Mouse (Mus musculus): ENCODE measurements around the gene Rbpj. TPM values are rescaled to one million over a fixed set of nuclear protein-coding genes. Genes with fewer than 3 reads are reported as not detected.

Rbpj gene
- polyA plus RNA-seq, 1 experiment from 2014 or later = 7.1 TPM

- Histone ChIP-seq H3K9ac (no peak overlapping the region), H3K9me3 (replicated peaks) (no peaks in the 10 kb centered on the region), H3K27ac (replicated peaks) (no peak overlapping the region), H3K4me2 (no peak overlapping the region), H3K27me3 (no peaks in the 10 kb centered on the region), H3K4me1 (replicated peaks) (peaks cover 4% of the 10 kb centered on the region), H3K4me3 (replicated peaks) (no peak overlapping the region), H3K36me3 (replicated peaks) (no peaks in the 10 kb centered on the region)
- no peak for ATAC-seq (ENCODE audit: insufficient read depth)
These were observed 132.6 kb downstream of the Rbpj start for GRCm38 (mm10) chr5:53598510-53598909.

GRCm38 (mm10) chr5:53599116-53599515 lies 133.2 kb downstream of the Rbpj start:
- 44% methylated on average over 1 of the region's 1 CpGs for WGBS (ENCODE audit: insufficient replicate concordance)
- peaks cover 2% of the 10 kb centered on the region for H3K4me1 ChIP-seq (replicated peaks)
- ATAC-seq (ENCODE audit: insufficient read depth) = no peak
- H3K36me3 ChIP-seq (replicated peaks) = no peaks in the 10 kb centered on the region
- H3K4me2 ChIP-seq = no peak overlapping the region
- H3K27me3 ChIP-seq = no peaks in the 10 kb centered on the region
- no peak overlapping the region for H3K4me3 ChIP-seq (replicated peaks)
- no peak overlapping the region for H3K27ac ChIP-seq (replicated peaks)
- H3K9me3 ChIP-seq (replicated peaks) = no peaks in the 10 kb centered on the region
- H3K9ac ChIP-seq = no peak overlapping the region

DNA sequence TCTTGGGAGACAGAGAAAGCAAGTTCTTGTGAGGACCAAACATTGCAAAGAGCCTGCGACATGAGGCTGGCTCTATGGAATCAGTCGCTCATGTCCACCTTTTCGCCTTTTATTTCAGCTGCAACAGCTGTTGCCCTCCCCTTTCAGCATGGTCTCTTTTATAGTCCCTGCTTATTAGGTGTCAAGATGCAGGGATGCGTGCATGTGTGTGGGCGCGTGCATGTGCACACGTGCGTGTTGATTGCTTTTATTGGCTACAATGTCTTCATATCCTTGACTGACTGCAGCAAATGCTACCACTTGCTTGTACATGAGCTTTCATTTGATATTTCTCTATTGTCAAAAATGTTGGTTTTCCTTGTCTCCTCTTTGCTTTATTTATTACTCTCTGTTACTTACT lies 136.2 kb downstream of the Rbpj start:
- Histone ChIP-seq H3K9me3 (replicated peaks) (no peaks in the 10 kb centered on the region), H3K36me3 (replicated peaks) (no peaks in the 10 kb centered on the region), H3K4me2 (no peak overlapping the region), H3K27ac (replicated peaks) (no peak overlapping the region), H3K4me3 (replicated peaks) (no peak overlapping the region), H3K9ac (no peak overlapping the region), H3K4me1 (replicated peaks) (peaks cover 10% of the 10 kb centered on the region), H3K27me3 (no peaks in the 10 kb centered on the region)
- ATAC-seq (ENCODE audit: insufficient read depth) = no peak
- 91% methylated on average over 8 of the region's 8 CpGs for WGBS (ENCODE audit: insufficient replicate concordance)

DNA sequence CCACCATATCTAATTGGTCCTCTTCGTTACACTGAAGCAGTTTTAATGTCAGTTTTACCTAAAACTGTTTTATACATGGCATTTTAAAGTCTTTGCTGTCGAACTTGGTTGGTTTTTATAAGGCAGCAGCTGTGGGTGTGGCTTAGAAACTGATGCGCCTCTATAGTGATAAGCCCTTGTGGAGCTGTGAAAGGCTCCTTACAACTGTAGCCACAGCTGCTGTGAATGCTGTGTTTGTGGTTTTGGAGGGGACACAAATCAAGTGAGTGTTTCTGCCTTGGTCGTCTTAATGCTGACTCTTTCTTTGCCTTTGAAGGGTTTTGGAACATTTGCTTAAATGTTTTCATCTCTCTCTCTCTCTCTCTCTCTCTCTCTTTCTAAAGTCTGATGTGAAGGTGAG lies 139.5 kb downstream of the Rbpj start:
- H3K27me3 ChIP-seq = no peaks in the 10 kb centered on the region
- peaks cover 10% of the 10 kb centered on the region for H3K4me1 ChIP-seq (replicated peaks)
- H3K4me2 ChIP-seq = no peak overlapping the region
- H3K9ac ChIP-seq = no peak overlapping the region
- ATAC-seq (ENCODE audit: insufficient read depth) = no peak
- H3K4me3 ChIP-seq (replicated peaks) = no peak overlapping the region
- 18% methylated on average over 4 of the region's 4 CpGs for WGBS (ENCODE audit: insufficient replicate concordance)
- H3K9me3 ChIP-seq (replicated peaks) = no peaks in the 10 kb centered on the region
- H3K27ac ChIP-seq (replicated peaks) = no peak overlapping the region
- no peaks in the 10 kb centered on the region for H3K36me3 ChIP-seq (replicated peaks)

- Histone ChIP-seq H3K27ac (replicated peaks) (no peak overlapping the region), H3K9me3 (replicated peaks) (no peaks in the 10 kb centered on the region), H3K27me3 (no peaks in the 10 kb centered on the region), H3K9ac (no peak overlapping the region), H3K36me3 (replicated peaks) (no peaks in the 10 kb centered on the region), H3K4me2 (no peak overlapping the region), H3K4me3 (replicated peaks) (no peak overlapping the region), H3K4me1 (replicated peaks) (peaks cover 10% of the 10 kb centered on the region)
- no peak for ATAC-seq (ENCODE audit: insufficient read depth)
- WGBS (ENCODE audit: insufficient replicate concordance) = 62% methylated on average over 9 of the region's 9 CpGs
These were observed 141.5 kb downstream of the Rbpj start for GRCm38 (mm10) chr5:53607230-53607996.

GRCm38 (mm10) chr5:53618844-53619243 lies 152.9 kb downstream of the Rbpj start:
- Histone ChIP-seq H3K4me1 (replicated peaks) (no peaks in the 10 kb centered on the region), H3K9ac (no peak overlapping the region), H3K36me3 (replicated peaks) (no peaks in the 10 kb centered on the region), H3K27me3 (no peaks in the 10 kb centered on the region), H3K4me2 (no peak overlapping the region), H3K9me3 (replicated peaks) (no peaks in the 10 kb centered on the region), H3K4me3 (replicated peaks) (no peak overlapping the region), H3K27ac (replicated peaks) (no peak overlapping the region)
- 68% methylated on average over 1 of the region's 1 CpGs for WGBS (ENCODE audit: insufficient replicate concordance)
- ATAC-seq (ENCODE audit: insufficient read depth) = no peak

DNA sequence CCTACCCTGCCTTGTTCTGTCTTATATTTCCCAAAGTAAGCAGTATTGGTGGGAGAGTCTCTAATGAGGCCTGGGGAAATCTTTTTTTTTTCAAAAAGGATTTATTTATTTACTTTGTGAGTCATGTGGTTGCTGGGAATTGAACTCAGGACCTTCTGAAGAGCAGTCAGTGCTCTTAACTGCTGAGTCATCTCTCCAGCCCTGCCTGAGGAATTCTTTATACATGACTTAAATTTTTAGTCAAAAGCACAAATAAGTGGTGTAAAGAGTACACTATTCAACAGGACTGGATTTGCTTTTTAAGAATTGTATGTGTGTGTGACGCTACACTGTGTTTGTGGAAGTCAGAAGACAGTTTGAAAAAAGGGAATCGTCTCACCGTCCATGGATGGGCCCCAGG lies 166.1 kb downstream of the Rbpj start:
- H3K9me3 ChIP-seq (replicated peaks) = no peaks in the 10 kb centered on the region
- H3K9ac ChIP-seq = no peak overlapping the region
- no peaks in the 10 kb centered on the region for H3K27me3 ChIP-seq
- peaks cover 4% of the 10 kb centered on the region for H3K4me1 ChIP-seq (replicated peaks)
- H3K4me3 ChIP-seq (replicated peaks) = no peak overlapping the region
- no peak for ATAC-seq (ENCODE audit: insufficient read depth)
- 72% methylated on average over 3 of the region's 3 CpGs for WGBS (ENCODE audit: insufficient replicate concordance)
- H3K36me3 ChIP-seq (replicated peaks) = no peaks in the 10 kb centered on the region
- H3K27ac ChIP-seq (replicated peaks) = no peak overlapping the region
- H3K4me2 ChIP-seq = no peak overlapping the region

DNA sequence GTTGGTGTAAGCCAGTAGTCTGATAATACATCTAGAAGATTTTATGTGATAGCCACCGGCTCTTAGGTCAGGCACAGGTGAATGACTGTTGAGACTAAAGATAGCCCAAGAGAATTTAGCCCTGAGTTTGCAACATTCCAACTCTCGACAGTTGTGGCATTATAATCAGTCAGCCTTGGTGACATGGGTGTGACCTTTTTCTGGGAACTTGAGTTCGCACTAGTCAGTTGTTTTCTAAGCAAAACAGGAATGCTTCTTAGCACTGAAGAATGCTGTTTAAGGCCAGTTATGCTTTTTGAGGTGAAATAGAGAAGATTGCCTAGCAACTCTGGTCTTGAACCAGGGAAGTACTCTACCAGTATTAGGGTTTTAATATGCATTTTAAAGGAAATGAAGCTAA lies 170.8 kb downstream of the Rbpj start:
- Histone ChIP-seq H3K4me1 (replicated peaks) (peaks cover 9% of the 10 kb centered on the region), H3K4me3 (replicated peaks) (no peak overlapping the region), H3K36me3 (replicated peaks) (no peaks in the 10 kb centered on the region), H3K4me2 (no peak overlapping the region), H3K9me3 (replicated peaks) (no peaks in the 10 kb centered on the region), H3K27me3 (no peaks in the 10 kb centered on the region), H3K9ac (no peak overlapping the region), H3K27ac (replicated peaks) (no peak overlapping the region; the same call in 1 of the 2 replicates)
- 16% methylated on average over 3 of the region's 3 CpGs for WGBS (ENCODE audit: insufficient replicate concordance)
- ATAC-seq (ENCODE audit: insufficient read depth) = no peak

DNA sequence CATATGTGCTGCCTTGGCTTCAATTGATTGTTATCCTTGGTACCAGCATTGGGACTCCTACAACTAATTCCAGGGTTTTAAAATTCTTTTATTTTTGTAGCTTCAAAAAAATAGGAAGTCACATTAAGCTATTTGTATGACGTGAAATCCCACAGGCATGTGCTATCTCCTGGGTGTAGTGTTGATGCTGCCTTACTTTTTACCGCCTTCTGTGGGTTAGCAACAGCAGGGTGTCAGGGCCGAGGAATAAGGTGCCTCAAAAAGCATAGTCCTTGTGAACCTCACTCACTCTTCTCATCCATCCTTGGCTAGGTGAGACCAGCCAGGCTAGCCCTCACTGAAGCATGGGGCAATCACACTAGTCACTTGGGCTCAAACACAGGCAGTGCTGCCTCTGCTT lies 171.3 kb downstream of the Rbpj start:
- H3K4me1 ChIP-seq (replicated peaks) = peaks cover 9% of the 10 kb centered on the region
- ATAC-seq (ENCODE audit: insufficient read depth) = no peak
- no peak overlapping the region for H3K27ac ChIP-seq (replicated peaks)
- H3K4me3 ChIP-seq (replicated peaks) = no peak overlapping the region
- no peak overlapping the region for H3K9ac ChIP-seq
- no peaks in the 10 kb centered on the region for H3K27me3 ChIP-seq
- H3K9me3 ChIP-seq (replicated peaks) = no peaks in the 10 kb centered on the region
- no peaks in the 10 kb centered on the region for H3K36me3 ChIP-seq (replicated peaks)
- no peak overlapping the region for H3K4me2 ChIP-seq
- WGBS (ENCODE audit: insufficient replicate concordance) = 54% methylated on average over 3 of the region's 3 CpGs

- no peak overlapping the region for H3K4me3 ChIP-seq (replicated peaks)
- H3K9ac ChIP-seq = no peak overlapping the region
- H3K9me3 ChIP-seq (replicated peaks) = no peaks in the 10 kb centered on the region
- WGBS (ENCODE audit: insufficient replicate concordance) = 56% methylated on average over 3 of the region's 3 CpGs
- peaks cover 9% of the 10 kb centered on the region for H3K4me1 ChIP-seq (replicated peaks)
- H3K27ac ChIP-seq (replicated peaks) = no peak overlapping the region
- H3K27me3 ChIP-seq = no peaks in the 10 kb centered on the region
- H3K36me3 ChIP-seq (replicated peaks) = no peaks in the 10 kb centered on the region; the same call in 1 of the 2 replicates
- no peak for ATAC-seq (ENCODE audit: insufficient read depth)
- no peak overlapping the region for H3K4me2 ChIP-seq
These were observed 172.7 kb downstream of the Rbpj start for GRCm38 (mm10) chr5:53638647-53639046.

GRCm38 (mm10) chr5:53646669-53647068 lies 180.7 kb downstream of the Rbpj start:
- Histone ChIP-seq H3K4me3 (replicated peaks) (no peak overlapping the region), H3K4me1 (replicated peaks) (no peaks in the 10 kb centered on the region), H3K27ac (replicated peaks) (no peak overlapping the region), H3K27me3 (no peaks in the 10 kb centered on the region), H3K9ac (no peak overlapping the region), H3K4me2 (no peak overlapping the region), H3K36me3 (replicated peaks) (peaks cover 9% of the 10 kb centered on the region), H3K9me3 (replicated peaks) (no peaks in the 10 kb centered on the region)
- 82% methylated on average over 5 of the region's 9 CpGs for WGBS (ENCODE audit: insufficient replicate concordance)
- no peak for ATAC-seq (ENCODE audit: insufficient read depth)

- Histone ChIP-seq H3K4me3 (replicated peaks) (no peak overlapping the region), H3K9ac (no peak overlapping the region), H3K27me3 (no peaks in the 10 kb centered on the region), H3K27ac (replicated peaks) (no peak overlapping the region), H3K36me3 (replicated peaks) (peaks cover 16% of the 10 kb centered on the region), H3K4me2 (no peak overlapping the region), H3K9me3 (replicated peaks) (no peaks in the 10 kb centered on the region), H3K4me1 (replicated peaks) (no peaks in the 10 kb centered on the region)
- WGBS (ENCODE audit: insufficient replicate concordance) = 69% methylated on average over 2 of the region's 2 CpGs
- no peak for ATAC-seq (ENCODE audit: insufficient read depth)
These were observed 181.4 kb downstream of the Rbpj start for GRCm38 (mm10) chr5:53647358-53647757.
